Mouse (Mus musculus): ENCODE measurements around the gene Cnot10. TPM values are rescaled to one million over a fixed set of nuclear protein-coding genes. Genes with fewer than 3 reads are reported as not detected.

Gene Cnot10
- polyA plus RNA-seq, 1 experiment, result 17.0 TPM

- 29% methylated on average over 7 of the region's 7 CpGs for WGBS
- H3K4me1 ChIP-seq (ENCODE audit: control insufficient read depth, insufficient read depth, insufficient read length, low read length), result no peaks in the 10 kb centered on the region
- no peak for TF ChIP-seq POLR2A (IDR thresholded peaks at IDR 0.05; ENCODE audit: low read depth, low read length)
- TF ChIP-seq CTCF (IDR thresholded peaks at IDR 0.05; ENCODE audit: extremely low read depth, insufficient read length, insufficient replicate concordance, low read depth, low read length), result no peak
These were observed 82.9 kb downstream of the Cnot10 start for GRCm38 (mm10) chr9:114557086-114557485.

GRCm38 (mm10) chr9:114556276-114556855 is 83.6 kb downstream of the Cnot10 start:
- H3K4me1 ChIP-seq (ENCODE audit: control insufficient read depth, insufficient read depth, insufficient read length, low read length), result no peaks in the 10 kb centered on the region
- H3K27me3 ChIP-seq (ENCODE audit: control insufficient read depth, insufficient read depth, low read length), result peaks cover 36% of the 10 kb centered on the region
- WGBS, result 66% methylated on average over 10 of the region's 10 CpGs
- H3K4me3 ChIP-seq (ENCODE audit: low read depth, low read length), result no peak overlapping the region
- TF ChIP-seq CTCF (IDR thresholded peaks at IDR 0.05; ENCODE audit: extremely low read depth, insufficient read length, insufficient replicate concordance, low read depth, low read length) (no peak), POLR2A (IDR thresholded peaks at IDR 0.05; ENCODE audit: low read depth, low read length) (no peak)
- H3K27ac ChIP-seq (ENCODE audit: insufficient read depth, low read depth, low read length), result no peak overlapping the region
- no peaks in the 10 kb centered on the region for H3K36me3 ChIP-seq (ENCODE audit: control insufficient read depth, insufficient read depth, low read length)

More at GRCm38 (mm10) chr9:114557086-114557485, 82.9 kb downstream of the Cnot10 start:
- Histone ChIP-seq H3K4me3 (ENCODE audit: low read depth, low read length) (no peak overlapping the region), H3K27me3 (ENCODE audit: control insufficient read depth, insufficient read depth, low read length) (peaks cover 43% of the 10 kb centered on the region), H3K36me3 (ENCODE audit: control insufficient read depth, insufficient read depth, low read length) (no peaks in the 10 kb centered on the region), H3K27ac (ENCODE audit: insufficient read depth, low read depth, low read length) (no peak overlapping the region)

- Histone ChIP-seq H3K27me3 (ENCODE audit: control insufficient read depth, insufficient read depth, low read length) (peaks cover 18% of the 10 kb centered on the region; the same call in 1 of the 2 replicates), H3K36me3 (ENCODE audit: control insufficient read depth, insufficient read depth, low read length) (no peaks in the 10 kb centered on the region), H3K4me1 (ENCODE audit: control insufficient read depth, insufficient read depth, insufficient read length, low read length) (no peaks in the 10 kb centered on the region), H3K4me3 (ENCODE audit: low read depth, low read length) (no peak overlapping the region), H3K27ac (ENCODE audit: insufficient read depth, low read depth, low read length) (no peak overlapping the region)
- TF ChIP-seq POLR2A (IDR thresholded peaks at IDR 0.05; ENCODE audit: low read depth, low read length) (no peak), CTCF (IDR thresholded peaks at IDR 0.05; ENCODE audit: extremely low read depth, insufficient read length, insufficient replicate concordance, low read depth, low read length) (no peak)
- WGBS, result 27% methylated on average over 5 of the region's 5 CpGs
These were observed 85.5 kb downstream of the Cnot10 start for GRCm38 (mm10) chr9:114554355-114554979.

GRCm38 (mm10) chr9:114553828-114554227 is 86.2 kb downstream of the Cnot10 start:
- Histone ChIP-seq H3K27ac (ENCODE audit: insufficient read depth, low read depth, low read length) (no peak overlapping the region), H3K36me3 (ENCODE audit: control insufficient read depth, insufficient read depth, low read length) (no peaks in the 10 kb centered on the region), H3K4me3 (ENCODE audit: low read depth, low read length) (no peak overlapping the region), H3K4me1 (ENCODE audit: control insufficient read depth, insufficient read depth, insufficient read length, low read length) (no peaks in the 10 kb centered on the region), H3K27me3 (ENCODE audit: control insufficient read depth, insufficient read depth, low read length) (peaks cover 15% of the 10 kb centered on the region; the same call in 1 of the 2 replicates)
- TF ChIP-seq CTCF (IDR thresholded peaks at IDR 0.05; ENCODE audit: extremely low read depth, insufficient read length, insufficient replicate concordance, low read depth, low read length) (no peak), POLR2A (IDR thresholded peaks at IDR 0.05; ENCODE audit: low read depth, low read length) (no peak)

- H3K4me3 ChIP-seq (ENCODE audit: low read depth, low read length), result no peak overlapping the region
- 81% methylated on average over 6 of the region's 6 CpGs for WGBS
- TF ChIP-seq POLR2A (IDR thresholded peaks at IDR 0.05; ENCODE audit: low read depth, low read length) (no peak), CTCF (IDR thresholded peaks at IDR 0.05; ENCODE audit: extremely low read depth, insufficient read length, insufficient replicate concordance, low read depth, low read length) (no peak)
These were observed 90.0 kb downstream of the Cnot10 start for GRCm38 (mm10) chr9:114550033-114550432.

GRCm38 (mm10) chr9:114549117-114549516 is 90.9 kb downstream of the Cnot10 start:
- Histone ChIP-seq H3K4me3 (ENCODE audit: low read depth, low read length) (no peak overlapping the region), H3K36me3 (ENCODE audit: control insufficient read depth, insufficient read depth, low read length) (no peaks in the 10 kb centered on the region), H3K27me3 (ENCODE audit: control insufficient read depth, insufficient read depth, low read length) (0 out of 2 replicates have a peak, but pooled peaks cover 2% of the 10 kb centered on the region), H3K27ac (ENCODE audit: insufficient read depth, low read depth, low read length) (no peak overlapping the region), H3K4me1 (ENCODE audit: control insufficient read depth, insufficient read depth, insufficient read length, low read length) (peaks cover 7% of the 10 kb centered on the region)
- TF ChIP-seq CTCF (IDR thresholded peaks at IDR 0.05; ENCODE audit: extremely low read depth, insufficient read length, insufficient replicate concordance, low read depth, low read length), result no peak
- no peak for TF ChIP-seq POLR2A (IDR thresholded peaks at IDR 0.05; ENCODE audit: low read depth, low read length)
- WGBS, result 94% methylated on average over 5 of the region's 5 CpGs

More at GRCm38 (mm10) chr9:114550033-114550432, 90.0 kb downstream of the Cnot10 start:
- no peak overlapping the region for H3K27ac ChIP-seq (ENCODE audit: insufficient read depth, low read depth, low read length)
- H3K4me1 ChIP-seq (ENCODE audit: control insufficient read depth, insufficient read depth, insufficient read length, low read length), result peaks cover 5% of the 10 kb centered on the region
- H3K36me3 ChIP-seq (ENCODE audit: control insufficient read depth, insufficient read depth, low read length), result no peaks in the 10 kb centered on the region
- H3K27me3 ChIP-seq (ENCODE audit: control insufficient read depth, insufficient read depth, low read length), result 0 out of 2 replicates have a peak, but pooled peaks cover 2% of the 10 kb centered on the region

GRCm38 (mm10) chr9:114548496-114548895 is 91.5 kb downstream of the Cnot10 start:
- Histone ChIP-seq H3K27me3 (ENCODE audit: control insufficient read depth, insufficient read depth, low read length) (0 out of 2 replicates have a peak, but pooled peaks cover 2% of the 10 kb centered on the region), H3K27ac (ENCODE audit: insufficient read depth, low read depth, low read length) (no peak overlapping the region), H3K36me3 (ENCODE audit: control insufficient read depth, insufficient read depth, low read length) (no peaks in the 10 kb centered on the region), H3K4me3 (ENCODE audit: low read depth, low read length) (no peak overlapping the region), H3K4me1 (ENCODE audit: control insufficient read depth, insufficient read depth, insufficient read length, low read length) (peaks cover 8% of the 10 kb centered on the region)
- 69% methylated on average over 4 of the region's 4 CpGs for WGBS
- TF ChIP-seq POLR2A (IDR thresholded peaks at IDR 0.05; ENCODE audit: low read depth, low read length) (no peak), CTCF (IDR thresholded peaks at IDR 0.05; ENCODE audit: extremely low read depth, insufficient read length, insufficient replicate concordance, low read depth, low read length) (no peak)
